Mouse (Mus musculus) kidney, adult 2 months (tissue): ENCODE results near the gene 1810010H24Rik.
"Not testable (repeated sequence)": the region's sequence is repeated elsewhere in the genome, so short reads cannot be mapped to it uniquely, and the experiment has no call there.

Experiments used
- CTCF ChIP-seq: fragments of 200-500 bp; conservative IDR thresholded peaks from 2 replicates; pipeline ENCODE4 v1.5.1; 2011; ENCODE audit warnings: low read depth, mild to moderate bottlenecking, control low read depth, low read length, moderate library complexity, mixed read lengths; ENCODE audit not compliant: insufficient read depth, insufficient read length
- POLR2A ChIP-seq: fragments of 200-500 bp; IDR thresholded peaks from one replicate; pipeline ENCODE4 v1.6.1; 2011; ENCODE audit warnings: low read depth, low read length, control low read depth

DNA sequence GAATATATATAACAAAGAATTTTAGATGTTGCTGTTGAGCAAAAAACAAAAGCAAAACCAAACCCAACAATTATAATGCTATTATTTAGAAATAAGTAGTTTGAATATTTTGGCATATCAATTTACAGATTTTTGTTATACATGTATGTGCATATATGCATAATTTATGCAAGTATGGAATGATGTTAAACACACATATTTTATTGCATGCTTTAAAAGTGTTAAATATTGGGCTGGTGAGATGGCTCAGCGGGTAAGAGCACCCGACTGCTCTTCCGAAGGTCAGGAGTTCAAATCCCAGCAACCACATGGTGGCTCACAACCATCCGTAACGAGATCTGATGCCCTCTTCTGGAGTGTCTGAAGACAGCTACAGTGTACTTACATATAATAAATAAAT is 5.8 kb upstream of the 1810010H24Rik start:
- not testable (repeated sequence) for TF ChIP-seq CTCF, POLR2A
